Mouse (Mus musculus) CH12.LX (cell line): ENCODE measurements around the gene Agpat3. TPM values are rescaled to one million over a fixed set of nuclear protein-coding genes. Genes with fewer than 3 reads are reported as not detected.

Experiments used
- DNase-seq: peaks from one replicate; pipeline ENCODE4 v3.0.0-alpha.2; 2013; ENCODE audit errors: extremely low read depth
- H3K27ac ChIP-seq: 2 replicates; pipeline ENCODE4 v1.5.1; 2012; ENCODE audit warnings: low read depth, mild to moderate bottlenecking, control low read depth, moderate library complexity; ENCODE audit not compliant: insufficient read depth
- H3K27me3 ChIP-seq: replicated peaks from 2 replicates; pipeline ENCODE3; 2012; ENCODE audit warnings: inconsistent platforms
- H3K36me3 ChIP-seq, 2 experiments: replicated peaks in 1 of 2; 2 replicates each; pipeline versions ENCODE3 to v1.6.1; 2012; ENCODE audit warnings: inconsistent platforms in 1 of 2, low read length in 1 of 2, mild to moderate bottlenecking in 1 of 2, mixed read lengths in 1 of 2, moderate library complexity in 1 of 2; ENCODE audit not compliant: control insufficient read depth in 1 of 2, insufficient read depth in 1 of 2
- H3K4me1 ChIP-seq, 2 experiments: 2 replicates each; pipeline ENCODE4 v1.6.1; 2012; ENCODE audit warnings: inconsistent platforms in 1 of 2, moderate library complexity in 1 of 2; ENCODE audit not compliant: insufficient read depth in 2 of 2, control insufficient read depth in 1 of 2
- H3K4me2 ChIP-seq: 2 replicates; pipeline ENCODE4 v1.6.1; 2012; ENCODE audit warnings: low read depth, mild to moderate bottlenecking, control low read depth; ENCODE audit not compliant: poor library complexity, insufficient read depth, severe bottlenecking
- H3K4me3 ChIP-seq, 3 experiments: fragments of 150-350 bp in 1 of 3; sonication (generic) in 1 of 3; replicated peaks in 1 of 3; 2 replicates each; pipeline versions ENCODE3 to v1.5.1; 2011 to 2012; ENCODE audit warnings: low read depth in 2 of 3, low read length in 2 of 3, mild to moderate bottlenecking in 2 of 3, moderate library complexity in 2 of 3, control low read depth in 1 of 3, improper control_type of control experiment in 1 of 3, inconsistent platforms in 1 of 3, mixed read lengths in 1 of 3; ENCODE audit not compliant: poor library complexity in 1 of 3
- H3K79me2 ChIP-seq: replicated peaks from 2 replicates; pipeline ENCODE4 v1.6.1; 2012; ENCODE audit warnings: mild to moderate bottlenecking, moderate library complexity; ENCODE audit not compliant: control insufficient read depth, poor library complexity, insufficient read depth, severe bottlenecking; ENCODE audit errors: extremely low read depth
- H3K9ac ChIP-seq: 2 replicates; pipeline ENCODE4 v1.6.1; 2012; ENCODE audit warnings: low read depth, mild to moderate bottlenecking, control low read depth, moderate library complexity; ENCODE audit not compliant: insufficient read depth
- H3K9me3 ChIP-seq: replicated peaks from 2 replicates; pipeline ENCODE3; 2012; ENCODE audit warnings: low read length, inconsistent platforms, mixed read lengths
- CTCF ChIP-seq, 2 experiments: IDR thresholded peaks in 1 of 2; conservative IDR thresholded peaks in 1 of 2; 2 replicates each; pipeline ENCODE4 v1.5.1; 2011 to 2012; ENCODE audit warnings: low read depth in 2 of 2, low read length in 2 of 2, improper control_type of control experiment in 1 of 2, inconsistent platforms in 1 of 2, mild to moderate bottlenecking in 1 of 2, moderate library complexity in 1 of 2
- GABPA ChIP-seq: IDR thresholded peaks from 2 replicates; pipeline ENCODE4 v1.6.1; 2012; ENCODE audit warnings: low read depth, low read length, improper control_type of control experiment, inconsistent platforms; ENCODE audit not compliant: insufficient replicate concordance
- IRF4 ChIP-seq: IDR thresholded peaks from 2 replicates; pipeline ENCODE4 v1.6.1; 2014; ENCODE audit warnings: low read depth, mild to moderate bottlenecking, inconsistent platforms, low read length, improper control_type of control experiment
- JUND ChIP-seq: conservative IDR thresholded peaks from 2 replicates; pipeline ENCODE4 v1.6.1; 2011; ENCODE audit warnings: low read depth, low read length, improper control_type of control experiment
- KAT2A ChIP-seq: IDR thresholded peaks from 2 replicates; pipeline ENCODE4 v1.6.1; 2012; ENCODE audit warnings: low read length, improper control_type of control experiment, inconsistent platforms; ENCODE audit not compliant: insufficient replicate concordance
- MAX ChIP-seq: IDR thresholded peaks from 2 replicates; pipeline ENCODE4 v1.6.1; 2011; ENCODE audit warnings: low read length, improper control_type of control experiment
- MEF2A ChIP-seq: IDR thresholded peaks from 2 replicates; pipeline ENCODE4 v1.6.1; 2014; ENCODE audit warnings: low read depth, mild to moderate bottlenecking, inconsistent platforms, low read length, improper control_type of control experiment, borderline replicate concordance
- MXI1 ChIP-seq: IDR thresholded peaks from 2 replicates; pipeline ENCODE4 v1.6.1; 2011; ENCODE audit warnings: mild to moderate bottlenecking, low read depth, low read length, improper control_type of control experiment
- NELFE ChIP-seq: IDR thresholded peaks from 2 replicates; pipeline ENCODE4 v1.6.1; 2011; ENCODE audit warnings: low read depth, low read length, improper control_type of control experiment
- POLR2A ChIP-seq: IDR thresholded peaks from 2 replicates; pipeline ENCODE4 v1.6.1; 2011; ENCODE audit warnings: low read depth, mild to moderate bottlenecking, improper control_type of control experiment, low read length
- RAD21 ChIP-seq: IDR thresholded peaks from 2 replicates; pipeline ENCODE4 v1.6.1; 2011; ENCODE audit warnings: low read depth, mild to moderate bottlenecking, low read length, improper control_type of control experiment, moderate library complexity
- RCOR1 ChIP-seq: conservative IDR thresholded peaks from 2 replicates; pipeline ENCODE4 v1.6.1; 2012; ENCODE audit warnings: low read depth, mild to moderate bottlenecking, inconsistent platforms, low read length, improper control_type of control experiment
- SMC3 ChIP-seq: IDR thresholded peaks from 2 replicates; pipeline ENCODE4 v1.6.1; 2011; ENCODE audit warnings: low read depth, low read length, improper control_type of control experiment
- ZC3H11A ChIP-seq: IDR thresholded peaks from 2 replicates; pipeline ENCODE4 v1.6.1; 2012; ENCODE audit warnings: low read depth, mild to moderate bottlenecking, inconsistent platforms, low read length, improper control_type of control experiment
- dilution Hi-C: fragments of 300-500 bp; cut with MboI; formaldehyde crosslinking; loops from 2 replicates; pipeline ENCODE4 v1.14.3; 2020; ENCODE audit warnings: low sequenced_read_pairs; ENCODE audit not compliant: extremely low pct_unique_long_range_greater_than_20kb, extremely low pct_ligation_motif_present
- in situ Hi-C: fragments of 300-500 bp; cut with MboI; formaldehyde crosslinking; loops from 3 replicates; pipeline ENCODE4 v1.14.3; 2019; ENCODE audit warnings: low sequenced_read_pairs, low pct_ligation_motif_present, low pct_unique_long_range_greater_than_20kb, mixed read lengths
- polyA plus RNA-seq: library from polyadenylated mRNA; unstranded; fragments of >175 nt; gene quantifications from 2 replicates; pipeline ENCODE4 v1.2.1, GENCODE M21; 2012; ENCODE audit warnings: low read depth; ENCODE audit not compliant: insufficient read length
- total RNA-seq, 2 experiments: library from RNA; depleted of rRNA; stranded (reverse); fragments of 300-350 nt in 1 of 2; fragments of >200 nt in 1 of 2; gene quantifications; 2 replicates each; pipeline ENCODE4 v1.2.3; 2012 to 2014

Agpat3 gene
- total and polyA plus RNA-seq, 3 experiments: 36.7 to 67.2 (median 63.1) TPM

- H3K27ac ChIP-seq: no peak overlapping the region
- no peaks in the 10 kb centered on the region for H3K79me2 ChIP-seq
- H3K36me3 ChIP-seq: peaks cover 52 to 97% of the 10 kb centered on the region in 2 experiments
- H3K4me3 ChIP-seq: no peak overlapping the region
- no peaks in the 10 kb centered on the region for H3K9me3 ChIP-seq
- dilution Hi-C loops: no loop called here
- TF ChIP-seq MEF2A (no peak), CTCF (conservative IDR thresholded peaks at IDR 0.05 in 1 of 2, IDR thresholded peaks at IDR 0.05 in 1 of 2; ENCODE audit: low read depth in 2 of 2, low read length in 2 of 2) (no peak), RCOR1 (no peak), GABPA (no peak), NELFE (no peak), IRF4 (no peak), KAT2A (no peak), JUND (no peak)
- no peak overlapping the region for H3K9ac ChIP-seq
- peaks cover 3 to 53% of the 10 kb centered on the region in 2 experiments; a peak in 3 of 4 replicates for H3K4me1 ChIP-seq
- no peaks in the 10 kb centered on the region for H3K27me3 ChIP-seq
- DNase-seq: no peak
- in situ Hi-C loops: no loop called here
- no peak overlapping the region for H3K4me2 ChIP-seq
These were observed 71.8 kb downstream of the Agpat3 start for GRCm38 (mm10) chr10:78280486-78280885.

- Histone ChIP-seq H3K79me2 (no peaks in the 10 kb centered on the region), H3K4me2 (no peak overlapping the region), H3K9me3 (no peaks in the 10 kb centered on the region), H3K4me1 (peaks cover 3 to 54% of the 10 kb centered on the region in 2 experiments; a peak in 3 of 4 replicates), H3K4me3 (no peak overlapping the region), H3K9ac (no peak overlapping the region), H3K36me3 (peaks cover 44 to 97% of the 10 kb centered on the region in 2 experiments), H3K27me3 (no peaks in the 10 kb centered on the region), H3K27ac (no peak overlapping the region)
- in situ Hi-C loops (no loop called here), dilution Hi-C loops (no loop called here)
- peak; percentile 76 for TF ChIP-seq RAD21
- TF ChIP-seq SMC3: peak; percentile 91
- peak; percentile 48 for TF ChIP-seq ZC3H11A
- no peak for TF ChIP-seq POLR2A
- no peak for TF ChIP-seq MXI1
- peak; percentile 82 to 85 for TF ChIP-seq CTCF (conservative IDR thresholded peaks at IDR 0.05 in 1 of 2, IDR thresholded peaks at IDR 0.05 in 1 of 2; ENCODE audit: low read depth in 2 of 2, low read length in 2 of 2)
- peak; percentile 60 for DNase-seq
These were observed 73.1 kb downstream of the Agpat3 start for GRCm38 (mm10) chr10:78279210-78279609.

- peaks cover 42 to 97% of the 10 kb centered on the region in 2 experiments for H3K36me3 ChIP-seq
- no peak overlapping the region for H3K4me3 ChIP-seq
- peaks cover 3 to 48% of the 10 kb centered on the region in 2 experiments for H3K4me1 ChIP-seq
- H3K9me3 ChIP-seq: no peaks in the 10 kb centered on the region
- H3K4me2 ChIP-seq: no peak overlapping the region
- no peak overlapping the region for H3K9ac ChIP-seq
- dilution Hi-C loops (no loop called here), in situ Hi-C loops (no loop called here)
- H3K79me2 ChIP-seq: no peaks in the 10 kb centered on the region
- H3K27me3 ChIP-seq: no peaks in the 10 kb centered on the region
- no peak for DNase-seq
- no peak overlapping the region for H3K27ac ChIP-seq
- TF ChIP-seq MAX (no peak), CTCF (conservative IDR thresholded peaks at IDR 0.05 in 1 of 2, IDR thresholded peaks at IDR 0.05 in 1 of 2; ENCODE audit: low read depth in 2 of 2, low read length in 2 of 2) (peak in 1 of 2 experiments; percentile 8; a peak in 1 of 4 replicates)
These were observed 74.5 kb downstream of the Agpat3 start for GRCm38 (mm10) chr10:78277835-78278234.
